Mouse (Mus musculus) cerebellum, postnatal 36 days (tissue): ENCODE measurements at regions not wholly inside any gene's neighbourhood (a gene's known extent, or its start where the extent isn't known, plus 50 kb on each side); places are given as distances from the start of the nearest gene placed in this dataset.

Source experiments
- DNase-seq, 2 experiments: peaks; one replicate each; pipeline ENCODE4 v3.0.0; 2021 to 2022; ENCODE audit warnings: mixed read lengths in 2 of 2

DNA sequence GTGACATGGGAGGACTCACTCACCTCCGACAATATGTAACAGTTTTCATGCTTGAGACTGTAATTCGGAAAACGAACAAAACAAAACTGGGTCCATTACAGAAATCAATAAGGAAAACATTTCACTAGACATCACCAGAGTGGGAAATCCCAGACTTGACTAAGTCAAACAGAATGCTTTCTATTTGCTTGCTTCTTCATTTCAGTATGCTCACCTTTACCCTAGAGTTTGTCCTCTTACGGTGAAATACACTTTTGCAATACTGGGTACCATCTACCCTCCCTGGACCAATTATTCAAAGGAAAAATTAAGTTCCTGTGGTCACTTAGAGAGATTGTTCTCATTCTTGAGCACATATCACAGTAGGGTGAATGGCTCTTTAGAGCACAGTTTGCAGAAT, 613.4 kb upstream of the 4930412O13Rik start:
- no peak for DNase-seq

DNA sequence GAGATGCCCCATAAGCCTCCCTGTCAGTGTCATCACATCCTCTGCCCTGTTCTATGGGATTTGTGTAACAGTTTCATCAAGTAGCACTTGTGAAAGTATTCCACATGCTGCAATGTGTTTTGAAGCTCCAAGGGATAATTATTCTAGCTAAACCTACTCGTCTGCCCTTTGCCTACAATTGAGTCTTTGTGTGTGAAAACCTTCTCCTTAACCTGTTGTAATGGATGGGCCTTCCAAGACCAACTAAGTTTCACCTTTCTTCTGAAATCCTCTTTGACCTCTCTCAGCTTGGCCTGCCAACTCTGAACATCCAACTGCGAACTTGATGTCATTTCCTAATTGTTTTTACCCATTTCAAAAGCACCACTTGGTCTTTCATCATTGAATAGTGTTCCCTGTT, 597.6 kb upstream of the 4930412O13Rik start:
- no peak for DNase-seq

DNA sequence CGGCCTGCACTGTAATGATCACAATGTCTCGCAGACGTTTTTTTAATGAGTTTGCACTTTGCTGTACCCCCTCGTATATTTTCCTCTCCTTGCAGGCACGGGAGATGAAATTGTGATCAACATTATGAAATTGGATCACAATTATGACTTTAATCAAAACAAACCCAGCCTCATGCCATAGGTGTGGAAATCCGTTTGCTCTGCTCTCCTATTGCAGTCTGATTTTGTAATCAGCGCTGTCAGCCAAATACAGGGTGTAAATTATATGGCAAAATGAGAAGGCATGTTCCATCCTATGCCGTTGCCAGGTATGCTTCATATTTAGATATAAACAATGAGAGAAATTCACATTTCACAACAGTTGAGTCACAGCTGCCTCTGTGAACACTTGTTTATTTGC, 595.3 kb upstream of the 4930412O13Rik start:
- DNase-seq = no peak

DNA sequence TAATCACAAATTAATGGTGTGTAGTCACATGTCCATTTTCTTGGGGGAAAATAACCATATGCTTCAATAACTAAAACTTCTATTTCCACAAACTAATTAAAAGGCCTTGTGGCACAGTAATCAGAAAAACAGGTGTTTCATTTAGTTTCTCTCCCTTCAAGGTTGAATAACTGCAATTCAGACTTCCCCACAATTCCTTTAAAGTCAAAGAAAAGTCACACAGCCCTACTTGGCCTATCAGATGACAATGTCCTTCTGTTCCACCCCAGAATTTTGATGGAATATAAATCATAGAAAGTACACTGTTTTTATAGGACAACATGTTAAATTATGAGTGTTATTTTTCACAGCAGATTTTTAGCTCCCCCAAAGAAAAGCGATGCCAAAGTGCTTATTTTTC, 594.0 kb upstream of the 4930412O13Rik start:
- no peak for DNase-seq

DNA sequence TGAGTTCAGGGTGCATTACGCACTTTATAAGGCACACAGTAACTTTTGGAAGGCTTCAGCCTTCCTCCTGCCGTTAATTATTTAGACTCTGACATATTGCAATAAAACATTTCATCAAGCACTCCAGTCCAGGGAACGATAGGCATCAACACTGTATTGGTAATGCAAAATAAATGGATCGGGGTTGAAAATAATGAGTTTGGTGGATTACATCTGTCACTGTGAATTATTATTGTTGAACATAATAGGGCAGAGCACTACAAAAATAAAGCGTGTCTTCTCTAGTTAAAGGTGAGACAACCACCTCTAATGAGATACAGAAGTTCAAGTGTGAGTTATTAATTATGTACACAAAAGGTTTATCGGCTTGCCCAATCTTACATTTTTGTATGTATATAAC, 593.4 kb upstream of the 4930412O13Rik start:
- DNase-seq = no peak

DNA sequence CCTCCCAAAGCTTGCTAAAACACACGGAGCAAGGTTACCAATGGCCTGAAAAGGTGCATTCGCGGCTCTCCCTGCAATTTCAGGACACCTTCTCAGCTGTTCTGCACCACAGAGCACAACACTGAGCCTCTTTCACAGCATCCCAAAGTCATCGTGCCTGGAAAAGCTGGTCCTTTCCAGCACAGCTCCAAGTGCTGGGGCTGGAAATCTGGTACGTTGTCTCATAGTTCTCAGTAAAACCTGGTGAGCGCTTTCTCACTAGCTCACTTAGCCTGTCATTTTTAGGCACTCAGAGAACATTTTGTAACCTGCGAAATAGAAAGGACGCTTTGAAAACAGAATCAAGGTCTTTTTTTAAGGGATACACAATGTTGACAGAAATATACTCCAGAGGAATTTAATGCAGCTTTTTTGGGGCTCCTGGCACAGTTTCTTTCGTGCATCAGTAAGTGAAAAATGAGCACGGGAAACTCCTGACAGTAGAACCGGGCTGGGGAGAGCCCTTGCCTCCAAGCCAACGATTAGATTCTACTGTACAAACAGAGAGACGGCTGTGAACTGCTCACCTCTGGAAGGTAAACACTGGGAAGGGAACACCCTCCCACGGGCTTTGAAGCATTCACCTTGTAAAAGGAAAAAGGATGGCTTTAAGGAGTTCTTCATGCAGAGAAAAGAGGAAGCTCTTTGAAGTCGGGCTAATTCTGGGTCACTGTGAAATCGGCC, 549.3 kb upstream of the 4930412O13Rik start:
- peak in 1 of 2 experiments; percentile 1 for DNase-seq

DNA sequence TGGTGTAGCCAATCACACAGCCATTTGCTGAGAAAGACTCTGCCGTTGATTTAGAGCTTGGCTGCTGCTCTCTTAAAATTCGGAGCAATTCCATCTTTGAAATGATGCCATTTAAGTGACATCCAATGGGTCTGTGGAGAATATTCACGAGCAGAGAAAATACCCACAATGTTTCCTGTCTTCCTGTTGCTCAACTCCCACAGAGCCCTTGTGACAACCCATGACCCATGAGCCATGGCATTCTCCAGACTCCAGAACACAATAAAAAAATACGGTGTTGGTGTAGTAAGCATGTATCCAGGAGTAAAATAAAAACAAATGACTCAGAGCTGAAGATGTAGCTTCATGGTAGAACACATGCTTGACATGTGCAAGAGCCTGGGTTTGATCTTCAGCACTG, 532.1 kb upstream of the 4930412O13Rik start:
- DNase-seq = no peak

DNA sequence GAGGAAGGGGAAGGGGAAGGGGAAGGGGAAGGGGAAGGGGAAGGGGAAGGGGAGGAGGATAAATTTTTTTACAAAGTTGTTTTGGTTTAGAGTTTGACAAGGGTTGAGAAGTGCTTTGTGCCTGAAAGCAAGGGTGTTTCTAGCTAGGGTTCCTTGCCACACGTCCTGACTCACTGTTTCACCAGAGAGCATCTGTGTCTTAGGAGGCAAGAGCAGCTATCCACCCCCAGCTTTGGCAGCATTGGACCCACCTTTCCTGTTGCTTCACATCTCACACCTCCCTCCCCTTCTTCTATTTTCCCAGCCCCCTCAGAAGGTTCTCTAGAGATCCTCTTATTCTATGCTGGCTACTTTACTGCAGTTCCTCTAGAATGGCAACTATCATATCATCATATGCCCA, 531.1 kb upstream of the 4930412O13Rik start:
- no peak for DNase-seq

DNA sequence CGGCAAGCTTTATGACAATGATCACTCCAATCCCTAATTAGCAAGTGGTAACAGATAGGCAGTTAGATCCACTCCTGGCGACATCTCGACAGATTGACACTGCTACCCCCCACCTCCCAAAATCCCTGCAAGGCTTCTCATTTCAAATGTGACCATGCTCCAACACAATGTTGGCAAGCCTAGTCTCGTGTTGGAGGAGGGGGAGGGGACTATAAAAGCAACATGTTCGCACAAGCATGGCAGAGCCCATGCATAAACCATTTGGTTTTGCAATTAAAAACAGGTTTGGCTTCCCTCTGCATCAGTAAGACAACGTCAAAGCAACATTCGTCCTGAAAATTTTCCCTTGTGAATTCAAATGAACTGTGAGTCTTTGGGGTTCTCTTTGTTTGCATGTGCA, 528.9 kb upstream of the 4930412O13Rik start:
- no peak for DNase-seq

DNA sequence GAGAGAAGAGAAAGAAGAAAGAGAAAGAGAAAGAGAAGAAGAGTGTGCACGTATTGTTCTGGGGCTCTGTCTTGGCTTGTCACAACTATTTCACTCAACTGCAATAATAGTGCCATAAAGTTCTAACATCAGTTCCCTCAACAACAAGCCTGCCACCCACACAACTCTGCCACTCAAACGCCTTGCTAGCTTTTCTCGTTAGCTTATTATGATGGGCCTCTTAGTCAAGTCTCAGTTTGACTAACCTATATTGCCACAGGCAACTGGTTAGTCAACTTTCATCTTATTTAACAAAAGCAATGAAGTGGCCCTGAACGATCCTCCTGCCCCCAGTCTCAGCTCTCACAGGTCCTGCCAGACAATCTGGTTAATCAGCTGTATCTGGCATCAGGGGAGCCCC, 521.0 kb upstream of the 4930412O13Rik start:
- DNase-seq = no peak

DNA sequence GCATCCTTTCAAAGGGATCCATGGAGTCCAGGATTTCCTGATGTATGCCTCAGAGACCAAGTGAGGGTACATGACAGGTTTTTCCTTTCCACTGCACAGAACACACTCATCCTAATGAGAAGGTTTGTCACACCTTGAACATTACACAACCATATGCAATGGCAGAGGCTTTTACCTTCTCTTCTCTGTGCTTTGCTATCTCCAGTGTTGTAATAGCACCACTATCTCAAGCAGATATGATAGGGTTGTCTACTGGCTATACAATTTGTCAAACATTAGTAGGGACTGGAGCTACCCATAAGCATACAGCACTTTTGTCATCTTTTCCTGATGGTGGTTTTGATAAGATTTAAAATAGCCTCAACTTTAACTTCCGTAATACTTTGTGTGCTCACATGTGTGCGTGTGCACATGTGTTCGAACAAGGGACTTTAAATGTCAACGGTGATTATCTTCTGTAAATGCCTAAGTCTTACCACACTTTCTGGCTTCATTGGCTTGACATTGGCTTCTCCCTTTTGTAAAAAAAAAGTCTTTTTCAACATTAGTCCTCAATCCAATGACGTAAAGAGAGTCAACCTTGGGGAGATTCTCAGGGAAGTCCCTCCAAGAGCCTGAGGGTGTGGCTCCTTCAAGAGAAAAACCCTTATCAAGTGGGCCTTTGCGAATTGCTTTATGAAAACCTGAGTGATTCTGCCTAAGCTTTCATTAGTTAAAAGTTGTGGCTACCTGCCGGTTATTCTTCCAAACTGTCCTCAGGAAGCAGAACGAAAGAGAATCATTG, 513.1 kb upstream of the 4930412O13Rik start:
- no peak for DNase-seq

DNA sequence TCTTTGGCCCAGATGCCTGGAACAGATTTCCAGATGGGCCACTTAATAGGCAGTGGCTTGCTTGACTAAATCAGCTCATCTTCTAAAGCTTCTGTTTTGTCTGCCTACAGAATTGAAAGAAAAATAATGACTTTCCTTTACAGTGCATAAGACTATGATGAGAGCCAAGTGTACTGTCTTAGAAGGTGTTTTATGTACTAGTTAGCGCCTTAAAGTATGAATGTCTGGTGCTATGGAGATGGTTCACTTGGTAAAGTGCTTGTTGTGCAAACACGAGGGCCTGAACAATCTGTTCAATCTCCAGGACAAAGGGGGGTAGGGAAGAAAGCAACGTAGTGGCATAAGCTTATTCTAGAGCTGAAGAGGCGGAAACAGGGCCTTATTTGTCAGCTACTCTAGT, 511.5 kb upstream of the 4930412O13Rik start:
- DNase-seq = no peak

DNA sequence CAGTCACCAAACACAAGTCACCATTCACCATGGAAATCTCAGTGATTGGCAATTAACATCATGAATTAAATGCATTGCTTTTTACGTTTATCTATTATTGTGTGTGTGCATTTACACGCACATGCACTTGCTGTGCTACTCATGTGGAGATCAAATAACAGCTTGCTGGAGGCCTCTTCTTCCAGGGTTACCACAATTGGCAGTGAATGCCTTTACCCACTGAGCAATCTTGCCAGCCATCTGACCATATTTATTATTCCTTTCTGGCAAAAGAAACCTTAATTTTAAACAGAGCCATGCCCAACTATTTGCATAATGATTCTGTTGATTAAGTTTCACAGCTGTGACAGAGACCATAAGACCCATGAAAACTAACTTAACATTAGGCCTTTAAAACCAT, 494.5 kb upstream of the 4930412O13Rik start:
- no peak for DNase-seq

DNA sequence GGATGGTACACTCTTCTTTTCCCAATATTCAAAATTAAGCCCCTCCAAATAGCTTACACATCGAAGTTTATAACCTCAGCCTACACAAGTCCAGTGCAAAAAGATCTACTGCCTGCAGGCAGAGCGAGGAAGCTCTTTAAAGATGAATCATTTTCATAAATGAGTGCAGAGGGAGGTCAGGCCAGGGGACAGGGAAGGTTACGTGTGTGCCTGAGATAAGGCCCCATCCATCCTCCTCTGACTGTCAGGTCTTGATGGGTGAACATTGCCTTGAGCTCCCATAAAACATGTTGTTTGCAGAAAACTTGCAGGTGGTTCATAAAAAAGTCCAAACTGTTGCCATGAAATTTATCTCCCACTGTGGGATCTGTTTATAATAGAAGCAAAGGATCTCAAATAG, 493.0 kb upstream of the 4930412O13Rik start:
- no peak for DNase-seq

DNA sequence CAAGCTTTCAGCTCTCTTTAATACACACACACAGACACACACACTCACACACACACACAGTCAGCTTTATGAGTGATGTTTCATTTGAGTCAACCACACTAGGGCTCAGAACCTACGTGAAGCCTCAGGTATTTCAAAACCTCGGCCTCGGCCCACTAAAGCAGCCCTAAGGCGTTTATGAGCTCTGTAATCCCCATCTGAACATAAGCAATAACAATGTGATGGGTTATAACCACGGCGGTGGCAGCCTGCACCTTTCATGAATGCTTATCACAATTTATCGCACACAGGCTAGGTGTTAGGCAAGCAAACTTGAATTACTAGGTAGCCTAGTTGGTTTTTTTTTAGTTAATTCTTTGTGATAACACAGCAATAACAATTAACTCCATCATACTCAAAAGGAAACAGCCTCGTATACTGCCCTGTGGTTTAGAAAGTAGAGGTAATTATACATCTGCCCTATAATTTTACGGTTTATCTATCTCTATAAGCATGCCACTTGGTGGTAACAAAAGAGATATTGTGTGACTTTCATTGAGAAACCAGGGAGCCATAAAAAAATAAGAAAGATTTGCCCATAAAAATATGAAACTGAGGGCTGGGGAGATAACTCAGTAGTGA, 485.6 kb upstream of the 4930412O13Rik start:
- no peak for DNase-seq

DNA sequence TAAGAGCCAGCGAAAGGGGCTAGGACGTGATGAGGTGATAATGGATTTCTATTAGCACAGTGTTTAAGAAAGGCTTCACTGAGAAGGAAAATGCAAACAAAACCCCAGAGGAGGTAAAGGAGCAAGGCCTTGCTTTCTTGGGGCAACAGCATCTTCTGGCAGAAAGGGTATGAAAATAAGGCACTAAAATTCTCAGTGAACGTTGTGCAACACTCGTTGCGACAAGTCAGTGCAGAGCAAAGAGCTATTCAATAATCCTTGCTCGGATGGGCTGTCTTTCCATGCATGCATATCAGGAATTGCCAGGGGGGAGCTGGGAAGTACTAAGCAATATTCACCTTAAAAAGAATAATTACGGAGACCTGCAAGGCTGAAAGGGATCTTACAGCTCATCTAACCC, 479.6 kb upstream of the 4930412O13Rik start:
- no peak for DNase-seq

DNA sequence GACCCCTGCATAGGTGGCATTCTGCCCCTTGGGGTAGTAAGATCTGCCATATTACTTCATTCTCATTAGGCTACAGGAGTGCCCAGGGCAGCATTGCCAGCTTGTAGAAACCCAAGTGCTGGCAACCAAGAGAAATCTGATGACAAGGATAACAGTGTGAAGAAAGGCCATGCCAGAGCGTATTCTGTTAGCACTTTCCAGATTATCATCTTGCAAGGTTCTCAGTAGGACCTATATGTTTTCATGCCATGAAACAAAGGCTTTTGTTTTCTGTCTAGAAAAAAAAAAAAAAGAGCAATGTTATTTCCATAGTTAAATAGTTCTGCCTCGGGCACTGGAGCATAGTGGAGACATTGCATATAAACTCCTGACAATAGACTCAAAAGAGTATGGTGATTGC, 478.8 kb upstream of the 4930412O13Rik start:
- no peak for DNase-seq

DNA sequence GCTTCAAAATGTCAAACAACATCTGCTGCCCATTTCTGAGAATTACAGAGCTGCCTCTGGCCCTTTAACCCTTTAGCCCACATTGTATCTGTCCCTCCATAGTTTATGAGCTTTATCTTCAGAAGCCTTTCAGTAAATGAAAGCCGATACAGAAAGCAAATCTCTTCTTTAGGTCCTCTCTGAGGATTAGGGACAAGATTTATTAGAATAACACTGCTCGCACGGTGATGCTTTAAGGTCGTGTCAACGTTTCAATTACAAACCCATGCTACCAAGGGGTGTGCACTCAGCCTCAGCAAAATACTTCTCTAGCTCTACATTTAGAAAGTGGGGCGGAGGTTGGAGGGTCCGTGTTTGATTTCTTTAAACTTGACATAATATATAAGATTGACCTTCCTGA, 472.0 kb upstream of the 4930412O13Rik start:
- no peak for DNase-seq

DNA sequence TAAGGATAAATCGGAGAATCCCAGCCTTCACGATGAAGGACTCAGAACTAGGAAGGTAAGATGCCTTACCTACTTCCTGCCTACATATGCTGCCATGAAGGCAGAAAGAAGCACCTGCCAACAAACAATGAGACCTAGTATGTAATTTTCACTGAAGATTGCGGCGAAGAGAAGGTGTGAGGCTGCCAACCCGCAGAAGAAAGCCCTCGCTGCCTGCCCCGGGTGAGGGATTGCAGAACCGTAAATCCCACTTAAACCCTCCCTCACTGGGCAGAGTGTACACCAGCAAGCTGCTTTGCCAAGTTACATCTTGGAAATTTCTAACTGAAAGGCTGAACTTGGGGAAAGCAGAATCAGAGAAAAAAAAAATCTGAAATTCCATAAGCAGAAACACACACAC, 458.4 kb upstream of the 4930412O13Rik start:
- no peak for DNase-seq

DNA sequence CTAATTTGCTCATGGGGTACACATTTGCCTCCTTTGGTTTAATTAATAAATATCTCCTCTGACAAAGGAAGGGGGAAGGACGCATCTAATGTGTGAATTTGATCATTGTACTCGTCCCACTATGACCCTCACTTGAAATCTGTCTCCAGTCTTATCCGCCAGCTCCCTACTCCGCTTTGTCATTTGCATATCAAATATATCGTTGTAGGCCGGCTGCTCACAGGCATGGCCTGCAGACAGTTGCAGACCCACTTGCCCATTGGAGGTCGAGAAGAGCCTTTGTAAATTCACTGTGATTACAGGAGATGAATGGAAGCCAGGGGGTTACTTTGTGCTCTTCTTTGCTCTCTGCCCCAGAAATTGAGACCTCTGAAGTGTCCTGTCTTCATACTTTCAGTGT, 457.5 kb upstream of the 4930412O13Rik start:
- DNase-seq = no peak

DNA sequence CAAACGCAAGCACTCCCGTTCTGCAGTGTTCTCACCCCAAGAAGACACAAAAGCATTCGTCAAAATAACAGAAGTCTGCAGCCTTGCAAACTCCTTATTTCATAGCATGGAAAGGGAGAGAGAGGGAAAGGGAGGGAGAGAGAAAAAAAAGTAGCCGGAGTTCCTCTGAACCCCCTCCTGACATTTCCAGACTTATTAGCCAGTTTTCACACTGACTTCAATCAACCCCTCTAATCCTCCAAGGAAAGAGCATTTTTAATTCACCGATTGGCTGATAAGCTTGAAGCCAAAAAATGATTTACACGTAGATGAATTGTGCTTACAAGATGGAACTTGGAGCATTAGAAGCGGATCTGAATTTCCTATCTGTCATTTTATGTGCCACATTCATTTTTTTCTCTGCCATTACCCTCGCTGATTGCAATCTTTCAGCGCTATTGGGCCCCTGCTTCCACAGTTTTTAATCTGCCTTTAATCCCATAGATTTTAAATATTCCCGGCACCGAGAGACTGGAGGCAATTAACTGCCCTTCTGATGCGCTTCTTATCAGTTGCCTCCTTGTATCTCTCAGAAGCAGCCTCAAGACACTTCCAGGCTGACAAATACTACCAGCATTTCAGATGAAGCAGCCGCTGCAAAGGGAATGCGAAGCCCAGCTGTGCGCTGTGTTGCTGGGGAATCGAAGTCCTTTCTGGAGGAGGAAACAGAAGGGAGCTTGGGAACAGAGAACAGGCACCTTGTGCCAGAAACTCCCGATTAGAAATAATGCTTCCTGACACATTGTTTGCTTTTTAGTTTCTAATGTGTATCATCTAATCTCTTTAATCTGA, 447.7 kb upstream of the 4930412O13Rik start:
- DNase-seq = no peak

DNA sequence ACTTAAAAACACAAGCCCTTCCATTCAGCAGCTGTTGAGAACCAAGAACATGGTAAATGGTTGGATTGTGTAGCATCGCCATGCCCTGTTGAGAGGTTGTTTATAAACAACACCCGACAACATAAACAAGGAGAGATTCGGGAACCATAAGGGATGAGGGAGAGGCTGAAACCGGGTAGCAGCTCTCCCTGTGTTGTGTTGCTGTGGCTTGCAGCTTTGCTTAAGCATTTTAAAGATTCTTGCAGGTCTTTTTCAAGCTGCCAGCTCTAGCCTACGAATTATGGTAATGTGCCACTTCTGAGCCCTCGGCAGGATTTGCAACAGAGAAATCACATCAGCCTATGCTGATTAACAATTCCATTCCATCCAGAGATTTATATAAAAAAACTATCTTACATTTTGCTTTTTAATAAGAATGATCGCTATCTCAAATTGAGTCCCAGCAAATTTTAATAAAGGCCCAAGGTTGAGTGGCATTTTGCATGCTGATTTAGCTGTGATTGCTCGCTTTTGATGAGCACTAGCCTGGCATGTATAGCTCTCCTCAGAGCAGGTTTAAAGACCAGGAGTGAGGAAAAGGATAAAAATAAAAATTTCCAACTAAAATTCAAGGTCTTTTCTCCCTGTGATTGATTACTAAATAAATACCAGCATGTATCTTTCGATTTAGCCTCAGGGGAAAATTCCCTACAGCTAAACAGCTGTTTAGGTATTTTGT, 445.7 kb upstream of the 4930412O13Rik start:
- DNase-seq = no peak

DNA sequence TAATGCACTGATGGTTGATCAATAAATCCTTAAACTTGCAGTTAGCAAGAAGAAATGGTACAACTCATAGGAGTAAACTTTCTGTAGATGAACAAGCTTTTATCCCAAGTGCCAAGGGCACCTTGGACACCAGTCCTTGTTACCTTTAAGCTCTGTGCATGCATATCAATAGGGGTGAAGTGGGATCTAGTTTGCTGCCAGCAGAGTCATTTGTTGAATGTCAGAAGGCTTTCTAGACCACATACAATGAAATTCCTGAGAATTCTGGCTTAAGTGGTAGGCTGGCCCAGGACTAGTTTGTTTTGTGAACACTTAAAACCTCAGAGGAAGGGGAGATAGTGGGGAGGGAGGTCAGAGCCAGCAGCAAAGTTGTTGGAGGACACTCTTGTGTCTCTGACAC, 437.9 kb upstream of the 4930412O13Rik start:
- DNase-seq = no peak
